Mouse (Mus musculus) CH12.LX (cell line): ENCODE measurements around the gene Gatad2a.

Experiments
- POLR2A ChIP-seq: IDR thresholded peaks from 2 replicates; pipeline ENCODE4 v1.6.1; 2011; ENCODE audit warnings: low read depth, mild to moderate bottlenecking, improper control_type of control experiment, low read length
- RAD21 ChIP-seq: IDR thresholded peaks from 2 replicates; pipeline ENCODE4 v1.6.1; 2011; ENCODE audit warnings: low read depth, mild to moderate bottlenecking, low read length, improper control_type of control experiment, moderate library complexity
- TCF12 ChIP-seq: IDR thresholded peaks from 2 replicates; pipeline ENCODE4 v1.6.1; 2014; ENCODE audit warnings: low read depth, mild to moderate bottlenecking, inconsistent platforms, low read length, improper control_type of control experiment
- USF1 ChIP-seq: IDR thresholded peaks from 2 replicates; pipeline ENCODE4 v1.6.1; 2014; ENCODE audit warnings: low read depth, mild to moderate bottlenecking, inconsistent platforms, low read length, improper control_type of control experiment

DNA sequence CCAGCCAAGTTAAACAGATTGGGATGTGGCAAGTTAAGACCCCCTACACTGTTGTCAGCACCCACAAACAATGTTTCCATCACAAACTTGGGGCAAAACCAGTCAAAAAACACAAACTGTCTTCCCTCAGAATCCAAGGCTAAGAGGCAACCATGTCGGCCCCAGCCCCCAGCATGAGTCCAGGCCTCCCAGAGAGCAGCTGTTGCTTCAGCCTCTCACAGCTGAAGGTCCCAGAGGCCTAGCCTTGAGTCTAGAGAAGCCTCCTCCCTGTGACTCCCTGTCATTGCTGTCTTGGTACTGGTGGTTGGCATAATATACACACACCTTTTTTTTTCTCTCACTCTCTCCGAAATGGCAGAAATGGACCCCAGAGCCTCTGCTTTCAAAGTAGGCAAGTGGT is 39.5 kb downstream of the Gatad2a start:
- no peak for TF ChIP-seq POLR2A
- TF ChIP-seq RAD21 = no peak
- TF ChIP-seq USF1 = no peak
- no peak for TF ChIP-seq TCF12
